Mouse (Mus musculus) v-Abl transformed pro-B cells (cell line): ENCODE data around the gene Clhc1.

Experiments
- in situ Hi-C, 2 experiments: fragments of 400-800 bp; cut with MboI; formaldehyde crosslinking; loops; one replicate each; pipeline ENCODE4 v1.15.1; 2025; ENCODE audit not compliant: unreplicated experiment in 2 of 2

The Clhc1 gene

GRCm38 (mm10) chr11:29547752-29548503, at the start of gene Clhc1, which contains the start of gene Rps27a:
Clhc1 (plus strand) TSS chr11:29547950.
Rps27a (minus strand) TSS chr11:29548109.
- in situ Hi-C loops, result loop anchor here (5.0 to 25.0 kb wide), 4 partner anchors 144 to 1439 kb away; partner anchors contain the start of genes Rtn4 (in 2 of the 2) and Chac2 (in 1 of the 2)

GRCm38 (mm10) chr11:29503948-29504893, 43.5 kb upstream of the Clhc1 start:
- in situ Hi-C loops, result loop anchor here in 1 of 2 experiments (25.0 kb wide), 1 partner anchor 117 kb away; no protein-coding TSS in a partner anchor

- in situ Hi-C loops, result loop anchor here in 1 of 2 experiments (25.0 kb wide), 1 partner anchor 118 kb away; no protein-coding TSS in a partner anchor
Measured at GRCm38 (mm10) chr11:29504899-29505625, 42.7 kb upstream of the Clhc1 start.

- in situ Hi-C loops, result loop anchor here in 1 of 2 experiments (25.0 kb wide), 1 partner anchor 122 kb away; no protein-coding TSS in a partner anchor
Measured at GRCm38 (mm10) chr11:29509421-29509820, 38.3 kb upstream of the Clhc1 start.

GRCm38 (mm10) chr11:29512818-29513535, 34.8 kb upstream of the Clhc1 start:
- in situ Hi-C loops, result loop anchor here (10.0 to 25.0 kb wide), 2 partner anchors 126 to 128 kb away; no protein-coding TSS in a partner anchor

GRCm38 (mm10) chr11:29514325-29514681, 33.4 kb upstream of the Clhc1 start:
- in situ Hi-C loops, result loop anchor here (10.0 to 25.0 kb wide), 2 partner anchors 127 to 130 kb away; no protein-coding TSS in a partner anchor

GRCm38 (mm10) chr11:29514682-29515412, 32.9 kb upstream of the Clhc1 start, which contains the start of gene Prorsd1:
Prorsd1 (minus strand) TSS chr11:29515033.
- in situ Hi-C loops, result loop anchor here (10.0 to 25.0 kb wide), 2 partner anchors 128 to 130 kb away; no protein-coding TSS in a partner anchor

- in situ Hi-C loops, result loop anchor here (25.0 kb wide), 2 partner anchors 264 to 1461 kb away; partner anchors contain the start of gene Chac2 (in 1 of the 2)
Measured at GRCm38 (mm10) chr11:29525988-29526794, 21.6 kb upstream of the Clhc1 start, which contains the start of gene Mtif2. Mtif2 (plus strand) TSS chr11:29526408.

GRCm38 (mm10) chr11:29538201-29538600, 9.5 kb upstream of the Clhc1 start:
- in situ Hi-C loops, result loop anchor here (25.0 kb wide), 2 partner anchors 276 to 1449 kb away; partner anchors contain the start of gene Chac2 (in 1 of the 2)

- in situ Hi-C loops, result loop anchor here (10.0 to 25.0 kb wide), 3 partner anchors 150 to 1443 kb away; partner anchors contain the start of genes Chac2 (in 1 of the 2) and Rtn4 (in 1 of the 2)
Measured at GRCm38 (mm10) chr11:29544225-29544945, 3.4 kb upstream of the Clhc1 start.

- in situ Hi-C loops, result loop anchor here (5.0 to 25.0 kb wide), 4 partner anchors 147 to 1442 kb away; partner anchors contain the start of genes Rtn4 (in 2 of the 2) and Chac2 (in 1 of the 2)
Measured at GRCm38 (mm10) chr11:29545150-29545752, 2.5 kb upstream of the Clhc1 start.

- in situ Hi-C loops, result loop anchor here (5.0 to 25.0 kb wide), 4 partner anchors 146 to 1441 kb away; partner anchors contain the start of genes Rtn4 (in 2 of the 2) and Chac2 (in 1 of the 2)
Measured at GRCm38 (mm10) chr11:29546297-29546696, 1.5 kb upstream of the Clhc1 start.

GRCm38 (mm10) chr11:29546762-29547161, 988 bp upstream of the Clhc1 start:
- in situ Hi-C loops, result loop anchor here (5.0 to 25.0 kb wide), 4 partner anchors 146 to 1441 kb away; partner anchors contain the start of genes Rtn4 (in 2 of the 2) and Chac2 (in 1 of the 2)

GRCm38 (mm10) chr11:29547249-29547751, 450 bp upstream of the Clhc1 start:
- in situ Hi-C loops, result loop anchor here (5.0 to 25.0 kb wide), 4 partner anchors 145 to 1440 kb away; partner anchors contain the start of genes Rtn4 (in 2 of the 2) and Chac2 (in 1 of the 2)
